Mouse (Mus musculus): ENCODE data around the gene Ghrhr.

DNA sequence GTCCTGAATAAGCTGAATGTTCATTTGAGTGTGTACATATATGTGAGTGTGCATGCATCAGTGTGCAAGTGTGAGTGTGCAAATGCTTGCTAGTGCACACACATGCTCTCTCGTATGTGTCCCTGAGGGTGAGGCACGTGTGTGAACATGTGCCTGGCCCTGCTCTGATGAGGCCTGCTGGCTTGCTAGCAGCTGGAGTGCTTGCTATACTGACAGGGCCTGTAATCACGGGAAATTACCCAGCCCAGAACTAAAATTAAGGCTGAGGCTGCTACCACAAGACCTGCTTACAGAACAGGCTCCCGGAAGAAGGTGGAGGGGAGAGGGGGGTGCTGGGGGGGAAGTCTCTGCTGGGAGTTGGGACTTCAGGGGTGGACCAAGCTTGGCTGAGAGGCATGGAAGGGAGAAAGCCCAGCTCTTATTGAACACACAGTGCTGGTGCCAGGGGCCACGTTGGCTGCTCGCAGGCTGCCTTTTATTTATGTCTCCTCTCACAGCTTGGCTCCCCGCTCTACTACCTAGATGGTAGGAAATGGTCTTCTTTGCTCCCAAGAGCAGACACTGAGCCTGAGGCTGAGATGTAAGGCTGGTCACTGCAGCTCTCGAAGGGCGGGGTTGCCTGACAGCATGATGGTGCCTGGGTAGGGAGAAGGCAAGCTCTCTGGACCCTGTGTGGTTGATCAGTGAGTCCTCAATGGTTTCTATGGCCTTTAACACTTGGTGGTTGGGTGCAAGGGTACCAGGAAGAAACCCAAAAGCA is 23.0 kb downstream of the Ghrhr start:
- no peak for TF ChIP-seq CTCF (IDR thresholded peaks at IDR 0.05; ENCODE audit: low read depth)
- no peak for TF ChIP-seq EP300 (IDR thresholded peaks at IDR 0.05; ENCODE audit: low read depth)
